Mouse (Mus musculus): ENCODE measurements at regions not wholly inside any gene's neighbourhood (a gene's known extent, or its start where the extent isn't known, plus 50 kb on each side); places are given as distances from the start of the nearest gene placed in this dataset.
"Not testable (repeated sequence)": the region's sequence is repeated elsewhere in the genome, so short reads cannot be mapped to it uniquely, and the experiment has no call there.

DNA sequence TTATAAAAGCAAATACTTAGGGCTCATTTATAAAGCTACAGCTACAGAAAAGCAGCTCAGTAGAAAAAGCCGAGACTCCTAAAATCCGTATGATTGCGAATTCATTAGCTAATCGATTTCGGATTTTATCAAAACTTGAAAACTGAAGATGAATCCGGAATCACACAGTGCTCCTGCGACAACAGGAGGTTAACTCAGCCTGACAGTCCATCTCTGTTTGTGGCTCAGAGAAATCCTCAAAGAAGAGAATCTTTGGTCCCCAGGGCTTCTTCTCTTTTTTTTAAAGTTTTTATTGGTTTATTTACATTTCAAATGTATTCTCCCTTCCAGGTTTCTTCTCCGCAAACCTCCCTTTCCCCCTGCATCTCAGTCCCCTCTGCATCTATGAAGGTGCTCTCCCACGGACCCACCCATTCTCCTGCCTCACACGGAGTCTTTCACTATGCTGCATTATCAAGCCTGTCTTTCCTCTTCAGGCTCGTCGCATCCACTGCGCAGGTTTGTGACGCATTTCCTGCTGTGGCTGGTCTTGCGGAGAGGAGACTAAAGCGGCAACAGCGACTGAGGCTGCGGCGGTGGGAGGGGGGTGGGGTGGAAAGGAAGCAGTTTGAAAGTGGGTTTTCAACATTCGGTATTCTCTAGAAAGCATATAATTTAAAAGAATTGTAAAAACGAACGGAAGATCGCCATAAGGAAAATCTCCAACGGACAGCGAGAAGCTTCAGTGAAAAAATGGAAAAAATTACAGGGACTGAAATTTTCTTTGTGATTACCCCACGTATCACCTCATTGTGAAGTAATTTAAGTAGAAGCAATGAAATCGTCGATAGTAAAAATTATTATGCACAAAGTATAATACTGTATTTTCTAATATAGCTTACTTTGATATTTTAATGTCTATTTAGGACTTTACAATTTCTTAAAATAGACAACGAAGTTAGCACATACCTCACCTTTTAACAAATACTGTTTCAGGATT lies 482.5 kb upstream of the Snrpn start:
- H3K27ac ChIP-seq = peak overlapping the region; percentile 81
- peak overlapping the region; percentile 44 for H3K4me2 ChIP-seq (replicated peaks)
- H3K36me3 ChIP-seq; H3K27me3 ChIP-seq; H3K9me3 ChIP-seq; H3K4me1 ChIP-seq (replicated peaks): not testable (repeated sequence)
- H3K4me3 ChIP-seq (replicated peaks) = peak overlapping the region; percentile 35
- 29% methylated on average over 29 of the region's 29 CpGs for WGBS
- ATAC-seq = peak; percentile 99
- peak overlapping the region; percentile 53; the same call in 1 of the 2 replicates for H3K9ac ChIP-seq (replicated peaks)

DNA sequence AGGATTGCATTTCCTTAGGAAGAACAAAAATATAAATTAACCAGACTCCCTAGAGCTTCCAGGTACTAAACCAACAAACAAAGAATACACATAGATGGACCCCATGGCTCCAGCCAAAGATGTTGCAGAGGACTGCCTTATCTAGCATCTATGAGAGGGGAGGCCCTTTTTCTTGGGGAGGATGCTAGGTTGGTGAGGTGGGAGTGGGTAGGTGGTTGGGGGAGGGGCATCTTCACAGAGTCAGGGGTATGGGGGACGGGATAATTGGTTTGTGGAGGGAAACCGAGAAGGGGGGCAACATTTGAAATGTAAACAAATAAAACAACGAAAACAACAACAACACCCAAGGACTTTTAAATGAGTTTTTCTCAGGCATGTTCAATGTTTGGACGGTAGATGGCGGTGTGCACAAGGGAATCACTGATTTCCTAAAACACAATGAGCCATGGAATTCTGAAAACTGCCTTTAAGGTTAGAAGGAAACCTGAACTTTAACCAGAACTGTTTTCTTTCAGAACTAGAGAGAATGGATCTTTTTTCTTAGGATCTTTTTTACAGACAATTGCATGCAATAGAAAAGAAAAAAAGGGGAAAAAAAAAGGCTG lies 477.2 kb upstream of the Snrpn start:
- H3K4me1 ChIP-seq (replicated peaks); H3K27me3 ChIP-seq; ATAC-seq; H3K4me3 ChIP-seq (replicated peaks); H3K36me3 ChIP-seq; H3K27ac ChIP-seq; H3K9me3 ChIP-seq; H3K4me2 ChIP-seq (replicated peaks); H3K9ac ChIP-seq (replicated peaks): not testable (repeated sequence)
- WGBS = 8% methylated on average over 5 of the region's 5 CpGs
